Mouse (Mus musculus) layer of hippocampus, adult 2 months (tissue): ENCODE measurements around the gene Srsf4. TPM values are rescaled to one million over a fixed set of nuclear protein-coding genes. Genes with fewer than 3 reads are reported as not detected.

Experiments used
- DNase-seq, 2 experiments: peaks; one replicate each; pipeline ENCODE4 v3.0.0; 2022; ENCODE audit warnings: low spot score in 2 of 2
- H3K27ac ChIP-seq: fragments of 200-600 bp; 2 replicates; pipeline ENCODE4 v1.8.1; 2022
- H3K4me3 ChIP-seq: fragments of 200-600 bp; 2 replicates; pipeline ENCODE4 v1.8.1; 2022; ENCODE audit warnings: mild to moderate bottlenecking
- CTCF ChIP-seq: fragments of 200-600 bp; conservative IDR thresholded peaks from 2 replicates; pipeline ENCODE4 v1.8.1; 2022; ENCODE audit warnings: antibody characterized with exemption, mild to moderate bottlenecking, moderate library complexity
- long read RNA-seq, 2 experiments: library from polyadenylated mRNA; stranded (forward); transcript quantifications; one replicate each; pipeline ENCODE4 v2.0.0; 2021; ENCODE audit warnings: borderline mapping rate in 2 of 2
- total RNA-seq, 2 experiments: library from RNA; stranded (reverse); gene quantifications; 2 replicates each; pipeline ENCODE4 v1.2.3; 2021

Srsf4 gene
- 10 to 100 TPM; 67.3 to 75.0 TPM for total RNA-seq
- long read RNA-seq, experiment 1, transcript Srsf4-202 (6 exons, 2,257 nt), result major isoform, 53 of 67 reads
- long read RNA-seq, experiment 1, partial matches to known transcripts, result 6 of 67 reads
- long read RNA-seq, experiment 1, other reads (novel, unspliced or antisense), result 8 of 67 reads
- long read RNA-seq, experiment 2, transcript Srsf4-202 (6 exons, 2,257 nt), result major isoform, 84 of 101 reads
- long read RNA-seq, experiment 2, partial matches to known transcripts, result 3 of 101 reads
- long read RNA-seq, experiment 2, other reads (novel, unspliced or antisense), result 14 of 101 reads

DNA sequence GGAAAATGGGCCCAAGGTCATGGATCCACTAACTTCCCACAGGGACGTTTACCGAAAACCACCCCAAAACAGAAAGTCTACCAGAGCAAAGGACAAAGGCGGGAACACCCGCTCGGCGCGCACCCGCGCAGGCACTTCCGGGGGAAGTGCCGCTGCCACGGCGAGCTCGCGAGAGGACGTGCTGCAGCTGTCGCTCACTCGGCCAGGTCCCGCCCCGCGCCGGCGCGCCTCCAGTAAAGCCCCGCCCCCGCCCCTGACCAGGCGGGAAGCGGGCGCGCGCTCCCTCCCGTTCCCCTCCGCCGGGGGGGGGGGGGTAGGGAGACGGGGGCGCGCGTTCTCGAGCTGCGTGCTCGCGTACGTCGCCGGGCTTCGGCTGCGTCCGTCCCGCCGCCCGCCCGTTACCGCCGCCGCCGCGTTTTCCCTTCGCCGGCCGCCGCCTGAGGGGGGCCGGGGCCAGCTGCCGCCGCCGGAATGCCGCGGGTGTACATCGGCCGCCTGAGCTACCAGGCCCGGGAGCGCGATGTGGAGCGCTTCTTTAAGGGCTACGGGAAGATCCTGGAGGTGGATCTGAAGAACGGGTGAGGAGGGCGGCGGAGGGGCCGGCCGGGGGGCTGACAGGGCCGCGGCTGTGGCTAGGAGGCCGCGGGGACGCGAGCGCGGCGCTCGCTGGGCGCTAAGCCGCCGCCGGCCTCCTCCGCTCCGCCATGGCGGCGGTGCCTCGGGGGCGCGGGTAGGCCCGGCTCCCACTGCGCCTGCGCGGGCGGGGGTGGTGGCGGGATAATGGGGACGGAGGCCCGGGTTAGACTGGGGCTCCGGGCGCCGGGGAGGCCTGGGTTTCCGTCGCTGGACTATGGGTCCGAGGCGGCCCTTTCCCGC lies at the start of gene Srsf4:
TSS of gene Srsf4 (plus strand) at position 325 of the 876 bp plus-strand sequence.
- no peak for TF ChIP-seq CTCF
- Histone ChIP-seq H3K27ac (peak within 1 kb of the TSS; percentile 100), H3K4me3 (peak within 1 kb of the TSS; percentile 95)
- peak; percentile 91 to 93 for DNase-seq

DNA sequence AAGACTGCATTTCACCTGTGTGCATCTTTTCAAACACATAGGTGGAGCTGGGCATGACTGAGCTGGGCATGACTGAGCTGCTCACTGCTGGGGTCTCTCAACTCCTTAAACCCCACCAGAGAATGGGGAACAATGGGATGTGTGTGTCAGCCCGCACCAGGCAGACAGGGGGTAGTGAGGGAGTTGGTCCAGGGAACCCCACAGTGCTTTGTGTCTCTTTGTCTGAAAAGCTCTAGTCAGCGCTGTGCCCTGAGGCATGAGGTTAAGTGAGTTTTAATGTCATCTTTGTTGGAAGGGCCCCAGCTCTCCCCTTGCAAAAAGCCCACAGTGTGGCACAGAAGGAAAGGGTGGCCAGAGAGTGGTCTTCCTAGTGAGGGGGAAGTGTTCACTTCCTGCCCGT lies 48.5 kb upstream of the Srsf4 start:
- H3K4me3 ChIP-seq, result no peak overlapping the region
- TF ChIP-seq CTCF, result no peak
- H3K27ac ChIP-seq, result no peak overlapping the region
- DNase-seq, result no peak

DNA sequence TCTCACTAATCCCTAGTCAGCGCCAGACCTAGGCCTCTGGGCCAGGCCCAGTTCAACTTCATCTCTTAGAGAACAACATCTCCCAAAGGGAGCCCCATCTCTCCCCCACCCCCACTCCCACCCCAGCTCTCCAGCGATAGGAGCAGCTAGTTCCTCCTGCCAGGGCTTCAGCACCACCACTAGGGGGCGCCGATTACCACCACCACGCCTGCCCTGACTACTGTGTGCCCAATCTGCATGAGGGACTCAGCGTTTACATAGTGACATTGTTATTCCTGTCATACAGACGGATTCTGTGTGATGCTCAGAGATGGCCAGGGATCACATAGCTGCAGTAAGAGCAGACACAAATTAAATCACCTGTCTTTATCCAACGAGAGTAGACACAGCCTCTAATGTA lies 47.6 kb upstream of the Srsf4 start:
- no peak overlapping the region for H3K4me3 ChIP-seq
- peak; percentile 77 for TF ChIP-seq CTCF
- peak in 1 of 2 experiments; percentile 38 for DNase-seq
- no peak overlapping the region for H3K27ac ChIP-seq

DNA sequence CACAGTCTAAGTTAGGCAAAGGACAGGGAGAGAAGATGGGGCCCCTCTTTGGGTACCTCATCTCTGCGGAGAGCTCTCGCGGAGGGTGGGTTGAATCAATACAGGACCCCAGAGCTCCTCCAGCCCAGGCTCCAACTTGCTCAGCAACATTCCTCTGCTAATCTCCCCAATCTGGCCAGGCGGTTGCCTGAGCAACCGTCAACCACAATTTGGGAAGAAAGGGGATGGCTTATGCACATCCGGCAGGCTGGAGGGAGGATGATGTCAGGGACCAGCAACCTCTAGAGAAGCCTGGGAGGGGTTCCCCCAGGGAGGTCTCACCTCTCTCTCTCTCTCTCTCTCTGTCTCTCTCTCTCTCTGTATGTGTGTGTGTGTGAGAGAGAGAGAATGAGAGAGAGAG lies 46.5 kb upstream of the Srsf4 start:
- no peak for TF ChIP-seq CTCF
- H3K4me3 ChIP-seq, result no peak overlapping the region
- no peak overlapping the region for H3K27ac ChIP-seq
- DNase-seq, result no peak

DNA sequence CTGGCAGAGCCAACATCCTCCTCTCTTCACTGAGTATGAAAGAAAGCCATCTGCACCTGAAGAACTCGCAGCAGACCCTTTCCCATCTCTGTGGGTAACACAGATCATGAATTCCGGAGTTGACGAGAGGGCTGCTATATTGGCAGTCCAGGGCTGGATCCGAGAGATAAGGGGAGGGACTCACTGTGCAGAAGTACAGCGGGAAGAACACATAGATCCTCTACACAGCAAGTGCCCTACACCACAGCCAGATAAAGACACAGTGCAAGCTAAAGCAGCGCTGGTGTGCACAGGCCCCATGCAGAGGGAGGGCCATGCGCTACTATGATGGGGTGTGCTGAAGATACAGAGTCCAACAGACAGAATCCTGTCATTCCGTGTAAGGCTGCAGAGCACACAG lies 44.3 kb upstream of the Srsf4 start:
- Histone ChIP-seq H3K4me3 (no peak overlapping the region), H3K27ac (no peak overlapping the region)
- TF ChIP-seq CTCF, result no peak
- no peak for DNase-seq

DNA sequence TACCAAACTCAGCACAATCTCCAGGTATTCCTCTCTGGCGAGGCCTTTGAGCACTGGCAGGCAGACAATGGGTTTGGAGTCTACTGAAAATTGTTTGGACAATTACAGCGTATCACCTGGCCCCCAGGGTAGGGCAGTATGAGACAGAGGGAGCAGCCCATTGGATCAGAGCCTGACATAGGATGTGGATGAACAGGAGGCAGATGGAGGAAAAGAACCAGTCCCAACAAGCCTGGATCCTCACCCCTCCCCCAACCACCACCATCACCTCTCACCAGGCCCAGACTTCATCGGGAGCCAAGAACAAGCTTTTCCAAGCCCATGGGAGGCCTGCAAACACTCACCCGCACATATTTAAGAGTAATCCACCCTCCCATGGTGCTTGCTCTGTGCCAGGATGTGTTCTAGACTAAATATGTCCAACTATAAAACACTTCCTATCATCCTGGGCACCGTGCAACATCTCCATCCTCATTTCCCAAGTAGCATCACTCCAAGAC lies 41.8 kb upstream of the Srsf4 start:
- no peak overlapping the region for H3K27ac ChIP-seq
- H3K4me3 ChIP-seq, result no peak overlapping the region
- TF ChIP-seq CTCF, result no peak
- no peak for DNase-seq

DNA sequence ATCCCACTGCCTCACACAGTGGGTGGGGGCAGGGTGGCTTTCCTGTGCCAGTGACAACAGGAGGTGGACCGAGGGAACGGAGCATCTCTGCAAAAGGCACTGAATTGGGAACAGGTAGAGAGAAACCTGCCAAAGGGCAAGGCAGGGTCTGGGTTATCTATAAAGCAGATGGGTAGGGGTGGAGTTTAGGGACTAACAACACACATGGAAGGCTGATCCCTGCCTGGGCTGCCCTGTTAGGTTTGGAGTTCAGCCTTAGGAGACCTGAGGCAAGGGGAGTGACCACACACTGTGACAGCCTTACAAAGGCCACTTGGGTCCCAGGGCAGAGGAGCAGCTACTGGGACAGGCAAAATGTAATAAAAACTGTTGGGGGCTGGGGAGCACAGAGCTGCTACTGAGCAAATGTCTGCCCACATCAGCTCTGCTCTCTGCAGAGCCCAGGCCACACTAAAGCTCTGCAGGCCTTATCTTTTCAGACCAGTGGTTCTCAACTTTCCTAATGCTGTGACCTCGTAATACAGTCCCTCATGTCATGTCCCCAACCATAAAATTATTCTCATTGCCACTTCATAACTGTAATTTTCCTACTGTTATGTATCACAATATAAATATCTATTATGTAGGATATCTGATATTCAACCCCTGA lies 40.5 kb upstream of the Srsf4 start:
- TF ChIP-seq CTCF, result no peak

DNA sequence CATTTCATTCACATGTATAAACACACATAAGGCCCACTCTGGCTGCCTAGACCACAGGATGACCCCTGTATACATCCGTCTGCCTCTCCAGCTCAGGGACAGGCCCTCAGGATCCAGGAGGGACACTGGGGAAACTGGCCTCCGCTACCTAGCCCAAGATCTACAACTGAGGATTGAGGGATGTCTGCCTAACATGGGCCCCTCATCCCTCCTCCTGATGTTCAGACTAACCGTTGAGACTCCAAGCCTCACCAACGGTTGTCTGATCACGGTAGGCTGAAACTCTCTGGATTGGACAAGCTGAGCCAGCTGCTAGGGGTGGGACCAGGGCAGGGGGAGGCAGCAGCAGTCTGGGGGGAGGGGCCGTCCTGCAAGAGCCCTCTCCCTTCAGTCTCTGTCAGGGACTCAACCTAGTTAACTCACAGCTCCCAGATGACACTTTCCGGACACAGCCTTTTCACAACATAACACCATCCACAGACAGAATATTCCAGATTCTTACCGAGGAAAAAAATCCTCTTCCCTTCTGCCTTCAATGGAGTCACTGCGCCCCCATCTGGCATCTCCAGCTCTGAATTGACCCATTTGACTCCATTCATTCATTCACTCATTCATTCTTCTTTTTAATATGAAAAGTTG lies 39.3 kb upstream of the Srsf4 start:
- peak in 1 of 2 experiments; percentile 51 for DNase-seq
- TF ChIP-seq CTCF, result peak; percentile 76
- no peak overlapping the region for H3K4me3 ChIP-seq
- H3K27ac ChIP-seq, result no peak overlapping the region

More for the DNA sequence above, 40.5 kb upstream of the Srsf4 start:
- Histone ChIP-seq H3K4me3 (no peak overlapping the region), H3K27ac (no peak overlapping the region)
- DNase-seq, result no peak

DNA sequence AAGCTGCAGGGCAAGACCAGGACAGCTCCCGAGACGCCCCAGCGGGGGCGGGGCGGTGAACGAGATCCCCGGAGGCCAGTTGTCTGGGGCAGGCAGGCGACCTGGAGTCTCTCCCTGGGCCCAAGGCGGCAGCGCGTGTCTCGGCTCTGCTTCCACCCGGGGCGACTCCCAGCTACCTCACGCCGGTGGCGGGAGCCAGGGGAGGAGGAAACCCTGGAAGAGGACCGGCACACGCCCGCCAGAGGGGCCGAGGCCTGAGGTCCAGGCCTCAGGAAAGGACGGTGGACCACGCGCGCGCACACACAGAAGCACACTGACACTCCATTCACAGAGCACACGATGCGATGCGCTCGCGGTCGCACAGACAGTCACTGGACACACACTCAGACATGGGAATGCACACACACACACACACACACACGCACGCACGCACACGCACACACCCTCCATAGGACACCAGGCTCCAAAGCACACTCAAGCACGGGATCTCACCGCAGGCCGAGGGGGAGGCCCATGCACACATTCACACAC lies 37.0 kb upstream of the Srsf4 start:
- no peak for DNase-seq
- Histone ChIP-seq H3K4me3 (peak overlapping the region; percentile 82), H3K27ac (peak overlapping the region; percentile 61; the same call in 1 of the 2 replicates)
- TF ChIP-seq CTCF, result no peak

DNA sequence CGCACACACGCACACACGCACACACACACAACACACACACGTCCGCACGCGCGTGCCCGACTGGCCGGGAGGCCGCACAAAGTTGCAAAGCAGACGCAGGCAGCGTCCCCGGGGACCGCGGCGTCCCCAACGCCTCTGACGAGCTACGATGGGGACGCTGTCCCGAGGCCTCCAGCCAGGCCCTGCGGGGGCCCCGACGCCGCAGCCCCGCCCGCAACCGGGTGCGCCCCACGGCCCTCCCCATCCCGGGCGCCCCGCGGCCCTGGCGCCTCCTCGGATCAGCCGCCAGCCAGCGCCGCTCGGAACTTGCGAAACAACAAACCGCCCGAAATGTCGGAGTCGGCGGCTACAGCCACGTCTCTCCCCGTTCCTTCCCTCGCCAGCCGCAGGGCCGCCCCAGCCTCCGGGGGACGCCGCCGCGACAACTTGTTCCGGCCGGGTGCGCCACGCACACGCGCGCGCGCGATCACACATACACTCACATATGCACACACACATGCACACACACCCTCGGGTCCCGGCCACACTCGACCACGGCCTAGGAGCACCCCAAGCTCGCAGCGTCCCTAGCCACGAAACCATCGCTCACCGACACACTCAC lies 36.4 kb upstream of the Srsf4 start:
- TF ChIP-seq CTCF, result no peak
- Histone ChIP-seq H3K4me3 (peak overlapping the region; percentile 82), H3K27ac (peak overlapping the region; percentile 81)
- DNase-seq, result no peak

DNA sequence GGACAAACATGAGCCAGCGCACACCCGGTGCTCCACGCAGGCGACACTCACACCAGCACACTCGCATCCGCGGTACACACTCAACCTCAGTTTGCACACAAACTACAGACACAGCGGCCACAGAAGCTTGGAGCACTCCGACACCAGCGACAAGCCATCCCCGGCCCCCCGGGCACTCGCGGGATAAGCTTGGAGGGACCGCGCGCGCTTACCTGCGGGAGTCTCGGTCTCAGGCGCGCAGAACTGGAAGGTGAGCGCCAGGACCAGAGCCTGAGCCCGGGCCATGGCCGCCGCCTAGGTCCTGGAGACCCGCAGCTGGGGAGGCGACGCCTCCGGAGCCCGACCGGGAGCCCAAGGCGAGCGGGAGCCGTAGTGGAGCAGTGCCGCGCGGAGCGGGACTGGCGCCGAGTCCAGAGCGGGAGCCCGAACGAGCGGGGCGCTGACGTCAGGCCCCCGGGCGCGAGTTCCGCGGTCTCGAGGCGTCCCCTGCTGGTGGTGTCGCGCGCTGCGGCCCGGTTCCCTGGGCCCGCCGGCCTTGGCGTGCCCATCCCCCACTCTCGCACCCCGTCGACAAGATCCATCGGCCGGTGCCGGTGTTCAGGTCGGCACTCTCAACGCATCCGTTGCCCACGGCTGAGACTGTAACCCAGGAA lies 35.4 kb upstream of the Srsf4 start, which contains the start of gene Ptpru:
TSS of gene Ptpru (minus strand) at position 417 of the 653 bp plus-strand sequence.
- peak; percentile 81 to 96 for DNase-seq
- peak; percentile 100 for TF ChIP-seq CTCF
- peak within 1 kb of the TSS; percentile 82 for H3K4me3 ChIP-seq
- peak within 1 kb of the TSS; percentile 81 for H3K27ac ChIP-seq
